Mouse (Mus musculus) kidney, embryonic 16.5 days (tissue): Measurements from ENCODE around the gene Abhd12b. TPM values are rescaled to one million over a fixed set of nuclear protein-coding genes. Genes with fewer than 3 reads are reported as not detected.
"Not testable (repeated sequence)": the region's sequence is repeated elsewhere in the genome, so short reads cannot be mapped to it uniquely, and the experiment has no call there.

Source experiments
- ATAC-seq: fragments of 200-750 bp; cut with Nextera tagmentation; 2 replicates; pipeline ENCODE4 v1.8.0; 2017; ENCODE audit warnings: moderate TSS enrichment; ENCODE audit not compliant: low FRiP score, low TSS enrichment
- H3K27ac ChIP-seq: fragments of 300-500 bp; sonication (generic); 2 replicates; pipeline ENCODE4 v1.5.1; 2014; ENCODE audit warnings: low read length
- H3K27me3 ChIP-seq: fragments of 300-500 bp; sonication (generic); 2 replicates; pipeline ENCODE4 v1.6.1; 2014; ENCODE audit warnings: low read length, control low read depth, mixed read lengths; ENCODE audit not compliant: insufficient read depth
- H3K36me3 ChIP-seq: fragments of 300-500 bp; sonication (generic); 2 replicates; pipeline ENCODE4 v1.6.1; 2014; ENCODE audit warnings: low read length, control low read depth, mixed read lengths; ENCODE audit not compliant: insufficient read depth
- H3K4me1 ChIP-seq: fragments of 300-500 bp; sonication (generic); 2 replicates; pipeline ENCODE4 v1.6.1; 2014; ENCODE audit warnings: low read length, control low read depth, mixed read lengths; ENCODE audit not compliant: insufficient read depth
- H3K4me2 ChIP-seq: fragments of 300-500 bp; sonication (generic); replicated peaks from 2 replicates; pipeline ENCODE4 v1.6.1; 2014; ENCODE audit warnings: low read depth, low read length
- H3K4me3 ChIP-seq: fragments of 300-500 bp; sonication (generic); 2 replicates; pipeline ENCODE4 v1.5.1; 2014; ENCODE audit warnings: mild to moderate bottlenecking, low read length
- H3K9ac ChIP-seq: fragments of 300-500 bp; sonication (generic); replicated peaks from 2 replicates; pipeline ENCODE4 v1.6.1; 2014; ENCODE audit warnings: low read length
- H3K9me3 ChIP-seq: fragments of 300-500 bp; sonication (generic); 2 replicates; pipeline ENCODE4 v1.6.1; 2016; ENCODE audit warnings: low read length, control low read depth
- WGBS: fragments of 180-500 bp; shearing (Covaris S2); extraction: QIAGEN DNeasy Blood & Tissue Kit; methylation state at CpG from one replicate; pipeline ENCODE4 v1.1.7; 2014; 5-methylcytosine and 5-hydroxymethylcytosine counted together
- polyA plus RNA-seq: library from polyadenylated mRNA; unstranded; fragments of >200 nt; fragmentation: Nextera tagmentation; extraction: Ambion mirVana; gene quantifications from 2 replicates; pipeline ENCODE4 v1.2.1, GENCODE M21; 2015

Gene Abhd12b
- polyA plus RNA-seq, 1 experiment from 2014 or later, result 0.17 TPM

DNA sequence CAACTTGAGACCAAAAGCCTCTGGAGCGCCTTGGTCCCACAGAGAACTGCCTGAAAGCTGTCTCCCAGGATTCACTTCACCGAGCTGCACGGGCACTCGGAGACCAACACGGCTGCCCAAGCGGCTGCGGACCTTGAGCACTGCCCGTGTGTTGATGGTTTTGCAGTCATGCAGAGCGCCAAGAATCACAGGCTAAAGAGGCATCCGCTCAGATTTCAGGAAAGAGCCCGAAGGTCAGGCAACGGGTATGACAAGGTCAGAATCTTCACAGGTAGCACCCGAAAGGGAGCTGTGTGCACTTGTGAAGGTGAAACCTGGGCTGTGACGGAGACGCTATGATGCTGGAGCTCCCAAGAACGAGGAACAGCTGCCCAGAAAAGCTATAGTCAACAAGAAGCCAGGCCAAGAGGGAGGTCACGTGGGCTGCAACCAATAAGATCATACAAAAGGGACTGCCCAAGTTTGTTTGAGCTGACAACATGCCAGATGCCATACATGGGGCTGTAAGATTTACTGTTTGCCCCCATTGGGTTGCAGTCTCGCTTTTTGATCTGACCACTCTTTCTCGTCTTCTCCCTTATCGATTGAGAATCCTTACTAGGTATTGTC lies 19.2 kb upstream of the Abhd12b start:
- WGBS, result 59% methylated on average over 20 of the region's 20 CpGs
- peak overlapping the region; percentile 15; the same call in 1 of the 2 replicates for H3K4me3 ChIP-seq
- ATAC-seq, result peak; percentile 78; the same call in 1 of the 2 replicates

GRCm38 (mm10) chr12:70136185-70136756 lies 17.7 kb upstream of the Abhd12b start:
- Histone ChIP-seq H3K4me1 (peaks cover 12% of the 10 kb centered on the region; the same call in 1 of the 2 replicates), H3K4me3 (no peak overlapping the region), H3K27ac (no peak overlapping the region), H3K36me3 (no peaks in the 10 kb centered on the region), H3K4me2 (no peak overlapping the region), H3K27me3 (no peaks in the 10 kb centered on the region), H3K9me3 (no peaks in the 10 kb centered on the region), H3K9ac (no peak overlapping the region)
- ATAC-seq, result no peak
- WGBS, result 41% methylated on average over 12 of the region's 12 CpGs

More for the DNA sequence above, 19.2 kb upstream of the Abhd12b start:
- Histone ChIP-seq H3K9ac (no peak overlapping the region), H3K27ac (0 out of 2 replicates have a peak overlapping the region, but pooled peaks have one; percentile 3), H3K4me2 (peak overlapping the region; percentile 42), H3K36me3 (no peaks in the 10 kb centered on the region), H3K4me1 (peaks cover 15% of the 10 kb centered on the region; the same call in 1 of the 2 replicates), H3K27me3 (no peaks in the 10 kb centered on the region), H3K9me3 (no peaks in the 10 kb centered on the region)

DNA sequence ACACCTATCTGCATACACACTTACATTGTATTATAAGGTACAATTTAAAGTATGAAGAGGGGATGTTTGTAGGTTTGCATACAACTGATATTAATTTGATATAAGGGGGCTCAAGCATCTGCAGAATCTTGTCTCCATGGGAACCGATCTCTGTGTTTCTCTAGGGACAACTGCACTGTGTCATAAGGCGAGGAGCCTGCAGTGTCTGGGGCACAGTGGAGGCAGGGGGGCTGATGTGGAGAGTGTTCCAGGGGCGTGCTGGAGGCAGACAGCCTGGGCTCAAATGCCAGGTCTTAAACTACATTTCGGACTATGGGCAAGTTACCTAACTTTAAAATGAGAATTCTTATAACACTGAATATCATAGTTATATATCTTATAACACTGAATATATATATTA lies 16.8 kb upstream of the Abhd12b start:
- Histone ChIP-seq H3K9me3 (no peaks in the 10 kb centered on the region), H3K27me3 (no peaks in the 10 kb centered on the region), H3K27ac (no peak overlapping the region), H3K4me1 (peaks cover 7% of the 10 kb centered on the region; the same call in 1 of the 2 replicates), H3K4me2 (no peak overlapping the region), H3K4me3 (no peak overlapping the region), H3K36me3 (no peaks in the 10 kb centered on the region), H3K9ac (no peak overlapping the region)
- WGBS, result 82% methylated on average over 4 of the region's 4 CpGs
- no peak for ATAC-seq

- H3K4me2 ChIP-seq, result no peak overlapping the region
- ATAC-seq, result no peak
Measured at GRCm38 (mm10) chr12:70137626-70138025, 16.3 kb upstream of the Abhd12b start.

DNA sequence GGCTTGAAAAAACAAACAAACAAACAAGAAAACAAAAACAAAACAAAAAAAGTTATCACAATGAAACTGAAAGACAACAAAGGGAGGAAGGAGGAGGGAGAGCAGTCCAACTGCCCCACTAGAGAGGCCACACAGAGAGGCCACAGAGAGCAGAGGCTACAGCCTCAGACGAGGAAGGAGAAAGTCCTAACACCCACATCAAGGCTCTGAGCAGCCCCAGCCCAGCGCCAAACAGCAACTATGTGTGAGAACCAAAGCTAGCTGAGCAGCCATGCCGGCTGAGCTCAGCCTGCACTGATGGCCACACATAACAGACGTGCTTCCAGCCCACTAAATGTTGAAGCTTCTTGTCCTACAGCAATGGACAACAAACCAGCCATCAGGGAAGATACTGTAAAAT lies 14.1 kb upstream of the Abhd12b start:
- no peak for ATAC-seq
- H3K27ac ChIP-seq, result no peak overlapping the region

More at GRCm38 (mm10) chr12:70137626-70138025, 16.3 kb upstream of the Abhd12b start:
- Histone ChIP-seq H3K4me3 (no peak overlapping the region), H3K36me3 (no peaks in the 10 kb centered on the region), H3K27ac (no peak overlapping the region), H3K9me3 (no peaks in the 10 kb centered on the region), H3K4me1 (peaks cover 6% of the 10 kb centered on the region; the same call in 1 of the 2 replicates), H3K27me3 (no peaks in the 10 kb centered on the region), H3K9ac (no peak overlapping the region)
- 47% methylated on average over 9 of the region's 9 CpGs for WGBS

GRCm38 (mm10) chr12:70140542-70140941 lies 13.4 kb upstream of the Abhd12b start:
- Histone ChIP-seq H3K4me3 (no peak overlapping the region), H3K27me3 (no peaks in the 10 kb centered on the region), H3K9me3 (no peaks in the 10 kb centered on the region), H3K9ac (no peak overlapping the region), H3K4me1 (peaks cover 12% of the 10 kb centered on the region), H3K27ac (no peak overlapping the region), H3K36me3 (no peaks in the 10 kb centered on the region), H3K4me2 (no peak overlapping the region)
- 94% methylated on average over 5 of the region's 5 CpGs for WGBS
- ATAC-seq, result no peak

More for the DNA sequence above, 14.1 kb upstream of the Abhd12b start:
- no peak overlapping the region for H3K4me2 ChIP-seq
- H3K27me3 ChIP-seq, result no peaks in the 10 kb centered on the region
- no peak overlapping the region for H3K9ac ChIP-seq
- H3K36me3 ChIP-seq, result no peaks in the 10 kb centered on the region
- peaks cover 10% of the 10 kb centered on the region for H3K4me1 ChIP-seq
- 50% methylated on average over 4 of the region's 4 CpGs for WGBS
- H3K9me3 ChIP-seq, result no peaks in the 10 kb centered on the region
- H3K4me3 ChIP-seq, result no peak overlapping the region

- WGBS, result 89% methylated on average over 5 of the region's 5 CpGs
- no peak overlapping the region for H3K9ac ChIP-seq
- no peaks in the 10 kb centered on the region for H3K27me3 ChIP-seq
- peaks cover 12% of the 10 kb centered on the region for H3K4me1 ChIP-seq
- no peak overlapping the region for H3K27ac ChIP-seq
- no peak overlapping the region for H3K4me3 ChIP-seq
- H3K36me3 ChIP-seq, result no peaks in the 10 kb centered on the region
- ATAC-seq, result no peak
- no peak overlapping the region for H3K4me2 ChIP-seq
- H3K9me3 ChIP-seq, result no peaks in the 10 kb centered on the region
Measured at GRCm38 (mm10) chr12:70140993-70141576, 12.9 kb upstream of the Abhd12b start.

DNA sequence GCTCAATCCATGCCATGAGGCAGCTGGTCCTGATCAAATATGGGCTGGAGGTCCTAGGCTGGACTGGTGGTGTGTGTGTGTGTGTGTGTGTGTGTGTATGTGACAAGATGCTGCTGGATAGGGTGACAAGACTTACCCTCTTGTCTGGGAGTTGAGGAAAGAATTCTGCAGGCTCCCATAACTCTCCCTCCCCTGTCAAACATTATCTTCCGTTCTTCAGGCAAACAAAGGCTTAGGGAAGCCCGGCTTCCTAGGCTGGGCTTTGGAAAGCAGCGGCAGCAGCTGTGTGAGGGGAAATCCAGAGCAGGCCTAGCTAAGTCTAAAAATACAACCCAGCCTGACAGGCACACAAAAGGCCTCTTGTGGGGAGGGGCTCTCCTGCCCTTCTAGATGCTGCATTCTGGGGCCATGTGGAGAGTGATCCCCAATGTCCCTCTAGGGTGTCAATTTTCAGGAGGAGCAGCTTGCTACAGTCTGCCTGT lies 9.8 kb upstream of the Abhd12b start:
- ATAC-seq, result peak; percentile 88
- H3K4me1 ChIP-seq, result peaks cover 25% of the 10 kb centered on the region
- not testable (repeated sequence) for H3K9me3 ChIP-seq, H3K9ac ChIP-seq, H3K36me3 ChIP-seq, H3K4me2 ChIP-seq, H3K27me3 ChIP-seq, H3K4me3 ChIP-seq
- 14% methylated on average over 3 of the region's 3 CpGs for WGBS
- H3K27ac ChIP-seq, result peak overlapping the region; percentile 88

DNA sequence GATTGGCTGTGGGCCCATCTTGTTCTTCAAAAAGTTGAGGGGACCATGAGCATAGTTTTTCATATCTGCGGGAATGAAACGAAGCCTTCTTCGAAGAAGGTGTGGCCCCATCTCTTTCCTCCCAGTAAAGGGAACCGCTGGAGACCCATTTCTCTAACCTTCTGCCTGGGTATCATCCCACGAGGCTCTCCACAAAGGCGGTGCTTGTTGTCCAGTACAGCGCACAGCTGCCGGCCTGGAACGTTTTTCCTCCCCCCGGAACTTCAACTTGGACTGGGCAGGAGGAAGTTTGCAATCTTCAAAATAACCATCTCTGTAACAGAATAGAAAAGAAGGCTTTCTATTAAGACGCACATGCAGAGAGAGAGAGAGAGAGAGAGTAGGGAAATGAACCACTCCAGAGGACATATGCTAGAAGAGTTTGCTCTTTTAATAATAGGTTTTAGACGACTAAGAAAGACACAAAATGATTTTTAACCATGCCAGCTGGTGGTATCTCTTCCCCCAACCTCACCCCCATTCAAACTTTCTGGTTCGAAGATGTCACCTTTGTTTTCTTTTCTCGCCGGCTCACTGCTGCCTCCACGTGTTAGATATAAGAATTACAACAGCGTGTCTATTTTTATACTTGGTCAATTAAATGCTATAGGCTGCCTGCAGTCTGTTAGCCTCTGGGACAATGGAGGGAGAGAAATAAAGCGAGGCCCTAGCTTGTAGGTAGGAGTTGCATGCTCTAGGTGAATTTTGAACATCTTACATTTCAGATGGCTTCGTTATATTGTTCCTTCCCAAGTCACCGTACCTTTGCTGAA lies 9.1 kb upstream of the Abhd12b start:
- Histone ChIP-seq H3K4me1 (peaks cover 25% of the 10 kb centered on the region), H3K9me3 (no peaks in the 10 kb centered on the region), H3K4me3 (no peak overlapping the region), H3K9ac (no peak overlapping the region), H3K27me3 (no peaks in the 10 kb centered on the region), H3K27ac (peak overlapping the region; percentile 88), H3K4me2 (no peak overlapping the region), H3K36me3 (no peaks in the 10 kb centered on the region)
- ATAC-seq, result peak; percentile 31; the same call in 1 of the 2 replicates
- 38% methylated on average over 20 of the region's 20 CpGs for WGBS
